Mouse (Mus musculus) embryonic fibroblast, embryonic 13.5 days (primary cell): ENCODE data around the gene Plcb3.

Experiments
- CTCF ChIP-seq: IDR thresholded peaks from 2 replicates; pipeline ENCODE4 v1.5.1; 2011; ENCODE audit warnings: mild to moderate bottlenecking, control low read depth, low read length, moderate library complexity, borderline replicate concordance; ENCODE audit not compliant: insufficient read depth
- POLR2A ChIP-seq: IDR thresholded peaks from 2 replicates; pipeline ENCODE4 v1.6.1; 2011; ENCODE audit warnings: low read depth, mild to moderate bottlenecking, control low read depth, low read length, moderate library complexity

DNA sequence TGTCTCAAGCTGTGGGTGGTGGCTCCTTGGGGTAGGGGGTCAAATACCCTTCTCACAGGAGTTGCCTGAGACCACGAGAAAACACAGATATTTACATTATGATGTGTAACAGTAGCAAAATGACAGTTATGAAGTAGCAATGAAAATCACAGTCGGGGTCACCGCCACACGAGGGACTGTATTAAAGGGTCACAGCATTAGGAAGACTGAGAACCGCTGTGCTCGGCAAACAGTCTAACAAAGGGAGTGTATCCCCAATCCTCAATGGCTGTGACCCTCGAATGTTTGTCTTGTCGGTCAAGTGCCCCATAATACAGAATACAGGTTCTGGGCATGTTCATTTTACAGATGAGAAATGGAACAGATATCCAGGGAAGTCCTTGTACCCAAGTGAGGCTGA, 17.7 kb upstream of the Plcb3 start:
- TF ChIP-seq CTCF (no peak), POLR2A (no peak)
